Mouse (Mus musculus) fat pad, adult 2 months (tissue): ENCODE data around the gene Apoh.

ENCODE experiments used
- DNase-seq: peaks from one replicate; pipeline ENCODE4 v3.0.0-alpha.2; 2011; ENCODE audit warnings: low read depth, low spot score; ENCODE audit errors: extremely low read depth

Gene Apoh

DNA sequence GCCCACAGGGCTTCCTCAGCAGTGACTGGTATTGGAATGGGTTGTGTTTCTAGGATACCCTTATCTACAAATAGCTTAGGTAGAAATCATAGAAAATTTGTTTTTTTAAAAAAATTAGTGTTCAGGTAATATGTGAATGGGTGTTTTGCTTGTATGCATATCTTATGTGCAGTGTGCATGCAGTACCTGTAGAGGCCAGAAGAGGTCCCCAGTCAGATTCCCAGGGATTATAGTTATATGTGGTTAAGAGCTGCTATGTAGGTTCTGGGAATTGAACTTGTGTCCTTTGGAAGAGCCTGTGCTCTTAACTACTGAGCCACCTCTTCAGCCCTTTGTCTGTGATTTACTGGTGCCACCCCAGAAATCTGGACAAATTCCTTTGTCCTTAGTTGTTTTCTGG is 104.0 kb downstream of the Apoh start:
- DNase-seq, result no peak

DNA sequence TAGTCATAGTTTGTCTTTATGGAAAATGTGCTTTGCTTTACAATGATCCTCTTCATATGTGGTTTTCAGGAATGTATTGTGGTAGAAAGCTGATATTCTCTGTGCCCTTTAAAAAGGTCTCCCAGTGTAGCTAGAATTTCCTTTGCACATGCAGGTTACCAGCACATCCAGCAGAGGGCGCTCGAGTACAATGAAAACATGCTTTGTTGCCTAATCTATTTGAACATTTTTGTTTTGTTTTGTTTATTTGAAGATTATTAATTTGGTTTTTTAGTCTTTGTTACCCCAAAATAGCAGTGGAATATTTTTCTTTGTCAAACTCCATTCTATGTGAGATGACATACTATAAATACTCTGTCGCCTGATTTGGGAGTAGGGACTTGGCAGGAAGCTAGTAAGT is 106.7 kb downstream of the Apoh start:
- DNase-seq, result no peak

DNA sequence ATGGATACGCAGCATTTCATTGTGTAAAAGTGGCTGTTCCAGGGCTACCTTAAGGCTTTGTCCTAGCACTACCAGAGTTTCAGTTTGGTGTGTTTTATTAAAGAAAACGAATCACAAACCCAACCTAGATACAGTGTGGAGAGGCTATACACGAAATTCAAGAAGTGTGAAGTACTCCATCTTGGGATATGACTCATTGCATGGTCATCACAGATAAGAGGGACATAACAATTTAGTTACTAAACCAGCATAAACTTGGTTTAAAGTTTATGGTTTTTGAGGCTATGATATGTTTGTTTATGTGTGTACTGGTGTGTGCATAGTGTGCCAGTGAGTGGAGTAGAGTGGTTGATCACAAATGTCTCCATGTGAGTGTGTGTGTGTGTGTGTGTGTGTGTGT is 116.4 kb downstream of the Apoh start:
- DNase-seq, result no peak
